Mouse (Mus musculus): ENCODE measurements around the gene S100a7a. TPM values are rescaled to one million over a fixed set of nuclear protein-coding genes. Genes with fewer than 3 reads are reported as not detected.

Gene S100a7a
- polyA plus RNA-seq, 1 experiment = 0.79 TPM

DNA sequence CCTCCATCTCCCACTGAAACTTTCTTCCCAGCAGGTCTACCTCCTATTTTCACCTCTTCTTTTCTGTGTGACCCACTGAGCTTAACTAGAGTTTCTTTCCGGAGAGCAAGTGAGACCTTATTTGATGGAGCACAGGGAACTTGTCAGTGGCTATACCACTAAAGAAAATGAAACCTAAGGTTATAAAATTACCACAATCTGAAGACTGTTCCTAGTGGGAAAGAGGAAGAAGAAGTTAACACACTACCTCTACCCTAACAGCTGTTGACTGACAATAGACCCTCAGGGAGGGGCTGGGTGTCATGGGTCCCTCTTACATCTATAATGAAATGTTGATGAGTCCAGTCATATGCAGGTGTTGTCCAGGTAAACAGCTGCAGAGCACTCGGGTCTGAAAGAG is 21.8 kb upstream of the S100a7a start:
- no peak overlapping the region for H3K9ac ChIP-seq (ENCODE audit: low read depth, poor library complexity, severe bottlenecking)
- H3K4me3 ChIP-seq (ENCODE audit: low read depth, low read length) = no peak overlapping the region

DNA sequence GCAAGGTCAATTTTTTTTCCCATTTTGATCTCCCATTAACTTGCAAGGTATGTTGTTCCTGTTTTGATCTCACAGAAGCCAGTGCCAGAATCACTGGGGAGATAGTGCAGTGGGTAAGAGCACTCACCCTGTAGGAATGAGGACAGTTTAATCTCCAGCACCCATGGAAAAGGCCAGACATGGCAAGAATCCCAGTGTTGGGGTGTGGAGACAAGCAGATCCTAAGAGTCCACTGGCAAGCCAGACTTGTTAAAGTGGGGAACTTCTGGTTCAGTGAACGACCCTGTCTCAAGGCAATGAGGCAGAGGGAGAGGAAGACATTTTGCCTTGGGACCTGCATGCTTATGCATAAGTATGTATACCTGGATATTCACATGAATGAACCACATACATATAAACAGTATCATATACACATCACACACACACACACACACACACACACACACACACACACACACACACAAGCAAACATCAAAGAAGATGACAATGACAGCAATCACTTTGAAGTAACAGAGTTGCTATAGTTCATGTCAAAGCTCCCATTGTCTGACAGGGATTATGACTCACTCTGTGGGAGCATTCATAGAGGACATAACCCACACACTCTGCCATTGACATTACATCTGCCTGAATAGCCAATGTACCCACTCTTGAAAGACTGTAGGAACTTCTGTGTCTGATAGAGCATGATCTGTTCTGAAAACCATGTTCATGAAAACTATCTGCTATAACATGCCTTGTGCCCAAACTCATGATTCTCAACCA is 15.1 kb upstream of the S100a7a start:
- Histone ChIP-seq H3K9ac (ENCODE audit: low read depth, poor library complexity, severe bottlenecking) (no peak overlapping the region), H3K27me3 (ENCODE audit: control insufficient read depth, insufficient read depth, low read length, poor library complexity, severe bottlenecking) (no peaks in the 10 kb centered on the region), H3K4me1 (ENCODE audit: control insufficient read depth, insufficient read depth, low read length) (no peaks in the 10 kb centered on the region), H3K27ac (ENCODE audit: insufficient read depth, low read length) (no peak overlapping the region), H3K36me3 (ENCODE audit: control insufficient read depth, insufficient read depth, low read length, poor library complexity, severe bottlenecking) (no peaks in the 10 kb centered on the region), H3K4me3 (ENCODE audit: low read depth, low read length) (no peak overlapping the region), H3K9me3 (replicated peaks; ENCODE audit: control insufficient read depth, insufficient read depth, low read length, poor library complexity, severe bottlenecking) (no peaks in the 10 kb centered on the region)
- TF ChIP-seq EP300 (IDR thresholded peaks at IDR 0.05; ENCODE audit: insufficient read depth, low read depth, low read length) = no peak

More for the DNA sequence above, 21.8 kb upstream of the S100a7a start:
- TF ChIP-seq CTCF (IDR thresholded peaks at IDR 0.05; ENCODE audit: low read depth, low read length) (no peak), EP300 (IDR thresholded peaks at IDR 0.05; ENCODE audit: insufficient read depth, low read depth, low read length) (no peak), POLR2A (IDR thresholded peaks at IDR 0.05; ENCODE audit: insufficient read depth, low read length) (no peak)
- Histone ChIP-seq H3K4me1 (ENCODE audit: control insufficient read depth, insufficient read depth, low read length) (no peaks in the 10 kb centered on the region), H3K27ac (ENCODE audit: insufficient read depth, low read length) (no peak overlapping the region), H3K27me3 (ENCODE audit: control insufficient read depth, insufficient read depth, low read length, poor library complexity, severe bottlenecking) (0 out of 2 replicates have a peak, but pooled peaks cover 1% of the 10 kb centered on the region), H3K9me3 (replicated peaks; ENCODE audit: control insufficient read depth, insufficient read depth, low read length, poor library complexity, severe bottlenecking) (no peaks in the 10 kb centered on the region), H3K36me3 (ENCODE audit: control insufficient read depth, insufficient read depth, low read length, poor library complexity, severe bottlenecking) (no peaks in the 10 kb centered on the region)

DNA sequence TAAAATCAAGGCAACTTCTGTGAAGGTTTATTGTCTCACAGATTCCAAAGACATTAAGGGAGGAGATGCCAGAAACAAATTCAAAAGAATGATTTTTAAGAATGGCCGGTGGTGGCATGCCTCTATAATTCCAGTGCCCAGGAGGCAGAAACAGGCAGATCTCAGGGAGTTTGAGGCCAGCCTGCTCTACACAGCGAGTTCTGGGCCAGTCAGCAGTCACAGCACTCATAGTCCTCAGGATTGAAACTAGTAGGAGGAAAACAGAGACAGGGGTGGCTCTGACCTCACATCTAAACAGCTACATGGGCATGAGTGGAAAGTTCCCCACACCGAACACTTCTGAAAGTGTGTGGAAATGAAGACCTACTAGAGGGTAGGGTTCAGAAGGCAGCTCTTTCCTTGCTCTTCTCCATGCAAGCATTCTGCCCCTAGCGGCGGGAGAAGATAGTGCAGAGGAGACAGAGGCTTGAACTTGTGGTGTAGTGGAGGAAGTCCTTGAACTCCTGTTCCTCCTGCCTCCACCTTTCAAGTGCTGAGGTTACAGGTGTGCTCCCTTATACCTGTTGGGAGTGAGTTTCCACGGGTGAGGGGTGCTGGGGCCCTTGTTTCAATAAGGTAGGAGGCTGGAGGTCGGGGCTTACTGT is 14.2 kb upstream of the S100a7a start:
- Histone ChIP-seq H3K36me3 (ENCODE audit: control insufficient read depth, insufficient read depth, low read length, poor library complexity, severe bottlenecking) (no peaks in the 10 kb centered on the region), H3K9me3 (replicated peaks; ENCODE audit: control insufficient read depth, insufficient read depth, low read length, poor library complexity, severe bottlenecking) (no peaks in the 10 kb centered on the region), H3K9ac (ENCODE audit: low read depth, poor library complexity, severe bottlenecking) (no peak overlapping the region), H3K4me3 (ENCODE audit: low read depth, low read length) (no peak overlapping the region), H3K27ac (ENCODE audit: insufficient read depth, low read length) (no peak overlapping the region), H3K27me3 (ENCODE audit: control insufficient read depth, insufficient read depth, low read length, poor library complexity, severe bottlenecking) (no peaks in the 10 kb centered on the region), H3K4me1 (ENCODE audit: control insufficient read depth, insufficient read depth, low read length) (no peaks in the 10 kb centered on the region)
- TF ChIP-seq EP300 (IDR thresholded peaks at IDR 0.05; ENCODE audit: insufficient read depth, low read depth, low read length) = no peak
- peak; percentile 68 for TF ChIP-seq CTCF (IDR thresholded peaks at IDR 0.05; ENCODE audit: low read depth, low read length)
- TF ChIP-seq POLR2A (IDR thresholded peaks at IDR 0.05; ENCODE audit: insufficient read depth, low read length) = no peak

DNA sequence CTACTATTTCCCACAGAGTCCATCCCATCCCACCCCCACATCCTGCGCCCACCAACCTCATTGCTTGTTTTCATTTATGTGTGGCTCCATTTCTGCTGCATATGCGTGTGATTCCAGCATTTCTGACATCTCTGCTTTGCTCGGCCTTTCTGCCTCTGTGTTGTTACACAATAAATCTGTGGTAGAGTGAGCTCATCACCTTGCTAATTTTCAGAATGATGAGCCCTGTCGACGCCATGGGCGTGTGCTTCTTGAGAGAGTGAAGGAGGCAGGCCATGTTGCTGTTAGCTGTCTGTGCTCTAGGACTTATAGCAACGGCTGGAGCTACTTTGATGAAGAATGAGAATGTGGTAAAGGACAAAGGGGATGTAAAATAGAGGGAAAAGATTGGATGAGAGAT is 12.8 kb upstream of the S100a7a start:
- no peak overlapping the region for H3K4me3 ChIP-seq (ENCODE audit: low read depth, low read length)
- H3K9ac ChIP-seq (ENCODE audit: low read depth, poor library complexity, severe bottlenecking) = no peak overlapping the region
- no peaks in the 10 kb centered on the region for H3K4me1 ChIP-seq (ENCODE audit: control insufficient read depth, insufficient read depth, low read length)
- no peaks in the 10 kb centered on the region for H3K27me3 ChIP-seq (ENCODE audit: control insufficient read depth, insufficient read depth, low read length, poor library complexity, severe bottlenecking)
- TF ChIP-seq POLR2A (IDR thresholded peaks at IDR 0.05; ENCODE audit: insufficient read depth, low read length) (no peak), CTCF (IDR thresholded peaks at IDR 0.05; ENCODE audit: low read depth, low read length) (no peak), EP300 (IDR thresholded peaks at IDR 0.05; ENCODE audit: insufficient read depth, low read depth, low read length) (no peak)
- H3K9me3 ChIP-seq (replicated peaks; ENCODE audit: control insufficient read depth, insufficient read depth, low read length, poor library complexity, severe bottlenecking) = no peaks in the 10 kb centered on the region
- no peaks in the 10 kb centered on the region for H3K36me3 ChIP-seq (ENCODE audit: control insufficient read depth, insufficient read depth, low read length, poor library complexity, severe bottlenecking)
- no peak overlapping the region for H3K27ac ChIP-seq (ENCODE audit: insufficient read depth, low read length)

DNA sequence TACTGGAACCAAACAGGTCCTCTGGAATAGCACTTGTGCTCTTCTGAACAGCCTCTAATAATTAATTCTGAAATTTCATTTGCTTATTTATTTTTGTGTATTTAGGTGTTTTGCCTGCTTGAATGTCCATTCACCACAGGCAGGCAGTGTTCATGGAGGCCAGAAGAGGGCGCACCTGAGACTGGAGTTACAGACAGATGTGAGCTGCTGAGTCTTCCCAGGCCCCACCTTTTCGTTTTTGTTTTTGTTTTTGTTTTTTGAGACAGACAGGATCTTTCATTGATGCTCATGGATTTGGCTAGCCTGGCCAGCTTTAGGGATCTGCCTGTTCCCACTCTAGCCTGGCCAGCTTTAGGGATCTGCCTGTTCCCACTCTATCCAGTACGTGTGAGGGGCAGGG is 9.6 kb upstream of the S100a7a start:
- no peak overlapping the region for H3K9ac ChIP-seq (ENCODE audit: low read depth, poor library complexity, severe bottlenecking)
- no peak overlapping the region for H3K4me3 ChIP-seq (ENCODE audit: low read depth, low read length)
- H3K36me3 ChIP-seq (ENCODE audit: control insufficient read depth, insufficient read depth, low read length, poor library complexity, severe bottlenecking) = no peaks in the 10 kb centered on the region
- no peaks in the 10 kb centered on the region for H3K27me3 ChIP-seq (ENCODE audit: control insufficient read depth, insufficient read depth, low read length, poor library complexity, severe bottlenecking)
- no peaks in the 10 kb centered on the region for H3K9me3 ChIP-seq (replicated peaks; ENCODE audit: control insufficient read depth, insufficient read depth, low read length, poor library complexity, severe bottlenecking)
- no peak overlapping the region for H3K27ac ChIP-seq (ENCODE audit: insufficient read depth, low read length)
- H3K4me1 ChIP-seq (ENCODE audit: control insufficient read depth, insufficient read depth, low read length) = no peaks in the 10 kb centered on the region
- TF ChIP-seq EP300 (IDR thresholded peaks at IDR 0.05; ENCODE audit: insufficient read depth, low read depth, low read length) (no peak), CTCF (IDR thresholded peaks at IDR 0.05; ENCODE audit: low read depth, low read length) (peak; percentile 73)

DNA sequence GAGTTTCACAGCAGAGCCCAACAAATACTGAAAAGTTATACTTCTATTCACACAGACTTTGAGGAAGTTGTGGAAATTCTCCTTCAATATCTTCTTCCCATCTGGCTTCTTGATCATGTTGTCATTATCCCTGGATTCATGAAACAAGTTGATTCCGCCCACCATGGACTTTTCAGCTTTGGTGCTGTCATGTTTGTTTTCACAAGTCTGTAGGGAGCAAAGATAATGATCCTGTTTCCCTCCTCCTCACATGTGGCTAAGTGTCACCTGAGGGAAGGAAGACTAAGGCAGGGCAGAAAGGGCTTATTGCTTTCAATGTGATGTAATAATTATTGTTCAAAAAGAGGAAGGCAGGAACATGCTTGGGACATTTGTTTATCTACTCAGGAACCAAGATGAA is 6.5 kb upstream of the S100a7a start:
- Histone ChIP-seq H3K4me3 (ENCODE audit: low read depth, low read length) (no peak overlapping the region), H3K4me1 (ENCODE audit: control insufficient read depth, insufficient read depth, low read length) (no peaks in the 10 kb centered on the region)

More for the DNA sequence above, 6.5 kb upstream of the S100a7a start:
- no peak for TF ChIP-seq CTCF (IDR thresholded peaks at IDR 0.05; ENCODE audit: low read depth, low read length)
- no peak for TF ChIP-seq POLR2A (IDR thresholded peaks at IDR 0.05; ENCODE audit: insufficient read depth, low read length)
- no peak for TF ChIP-seq EP300 (IDR thresholded peaks at IDR 0.05; ENCODE audit: insufficient read depth, low read depth, low read length)
- Histone ChIP-seq H3K9ac (ENCODE audit: low read depth, poor library complexity, severe bottlenecking) (no peak overlapping the region), H3K27me3 (ENCODE audit: control insufficient read depth, insufficient read depth, low read length, poor library complexity, severe bottlenecking) (no peaks in the 10 kb centered on the region), H3K27ac (ENCODE audit: insufficient read depth, low read length) (no peak overlapping the region), H3K9me3 (replicated peaks; ENCODE audit: control insufficient read depth, insufficient read depth, low read length, poor library complexity, severe bottlenecking) (no peaks in the 10 kb centered on the region), H3K36me3 (ENCODE audit: control insufficient read depth, insufficient read depth, low read length, poor library complexity, severe bottlenecking) (no peaks in the 10 kb centered on the region)
